Mouse (Mus musculus): ENCODE results near the gene Zcchc7. TPM values are rescaled to one million over a fixed set of nuclear protein-coding genes. Genes with fewer than 3 reads are reported as not detected.
"Not testable (repeated sequence)": the region's sequence is repeated elsewhere in the genome, so short reads cannot be mapped to it uniquely, and the experiment has no call there.

The Zcchc7 gene
- polyA plus RNA-seq, 1 experiment from 2014 or later, result 37.9 TPM

DNA sequence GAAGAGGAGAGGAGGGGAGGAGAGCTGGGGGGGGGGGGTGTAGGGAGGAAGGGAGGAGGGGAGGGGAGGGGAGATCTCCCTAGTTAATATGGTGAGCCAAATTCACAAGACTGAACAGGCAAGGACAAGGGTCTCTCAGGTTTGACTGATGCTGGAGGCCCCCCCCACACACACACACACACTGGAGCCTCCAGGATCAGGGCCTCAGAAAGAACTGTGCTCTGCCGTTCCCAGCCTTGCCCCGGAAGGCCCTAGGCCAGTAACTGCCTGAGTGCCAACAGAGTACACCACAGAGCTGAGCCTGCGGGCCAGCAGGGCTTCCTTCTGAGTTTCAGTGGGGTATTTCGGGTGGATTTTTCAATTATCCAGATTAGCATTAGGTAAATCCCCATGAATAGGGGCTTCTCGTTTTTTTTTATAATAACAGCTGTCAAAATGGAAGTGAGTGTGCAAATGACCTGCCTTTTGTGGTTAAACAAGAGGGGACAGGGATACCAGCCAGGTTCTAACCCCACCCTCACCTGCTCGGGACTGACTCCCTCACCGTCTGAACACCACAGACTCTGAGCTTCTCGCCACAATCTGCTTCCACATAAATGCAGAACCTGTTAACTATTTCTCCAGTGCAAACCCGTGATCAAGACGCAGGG lies 188.9 kb downstream of the Zcchc7 start:
- Histone ChIP-seq H3K36me3 (no peaks in the 10 kb centered on the region), H3K9ac (replicated peaks) (no peak overlapping the region), H3K9me3 (replicated peaks) (no peaks in the 10 kb centered on the region), H3K4me1 (no peaks in the 10 kb centered on the region), H3K27ac (replicated peaks) (no peak overlapping the region), H3K4me3 (replicated peaks) (no peak overlapping the region), H3K27me3 (replicated peaks) (no peaks in the 10 kb centered on the region), H3K4me2 (no peak overlapping the region)
- ATAC-seq (ENCODE audit: low FRiP score), result no peak
- 86% methylated on average over 10 of the region's 10 CpGs for WGBS

- not testable (repeated sequence) for H3K9ac ChIP-seq (replicated peaks); H3K36me3 ChIP-seq; H3K9me3 ChIP-seq (replicated peaks); H3K27me3 ChIP-seq (replicated peaks); H3K4me1 ChIP-seq; H3K27ac ChIP-seq (replicated peaks); H3K4me3 ChIP-seq (replicated peaks); H3K4me2 ChIP-seq; ATAC-seq (ENCODE audit: low FRiP score)
- WGBS, result 91% methylated on average over 2 of the region's 2 CpGs
Observed at GRCm38 (mm10) chr4:44946126-44946525, 190.4 kb downstream of the Zcchc7 start.

- no peak overlapping the region for H3K27ac ChIP-seq (replicated peaks)
- no peaks in the 10 kb centered on the region for H3K36me3 ChIP-seq
- no peaks in the 10 kb centered on the region for H3K4me1 ChIP-seq
- WGBS, result 94% methylated on average over 5 of the region's 5 CpGs
- no peaks in the 10 kb centered on the region for H3K27me3 ChIP-seq (replicated peaks)
- no peaks in the 10 kb centered on the region for H3K9me3 ChIP-seq (replicated peaks)
- no peak overlapping the region for H3K4me3 ChIP-seq (replicated peaks)
- no peak overlapping the region for H3K9ac ChIP-seq (replicated peaks)
- ATAC-seq (ENCODE audit: low FRiP score), result no peak
- H3K4me2 ChIP-seq, result no peak overlapping the region
Observed at GRCm38 (mm10) chr4:44947464-44947863, 191.8 kb downstream of the Zcchc7 start.

DNA sequence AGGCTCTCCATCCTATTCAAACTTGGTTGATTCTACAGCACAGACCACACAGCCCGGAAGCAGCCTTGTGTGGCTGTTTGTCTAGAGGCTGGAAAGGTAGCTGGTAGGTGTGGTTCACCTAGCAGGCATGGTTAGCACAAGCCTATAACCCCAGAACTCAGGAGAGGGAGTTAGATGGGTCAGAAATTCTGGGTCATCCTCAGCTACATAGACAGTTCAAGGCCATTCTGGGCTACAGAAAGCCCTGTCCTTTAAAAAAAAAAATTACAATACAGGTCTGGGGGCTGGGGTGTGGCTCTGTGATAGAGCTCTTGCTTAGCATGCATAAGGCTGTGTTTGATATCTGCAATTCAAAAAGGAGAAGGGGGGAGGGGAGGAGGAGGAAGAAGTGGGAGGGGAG lies 192.6 kb downstream of the Zcchc7 start:
- Histone ChIP-seq H3K27ac (replicated peaks) (no peak overlapping the region), H3K9me3 (replicated peaks) (no peaks in the 10 kb centered on the region), H3K9ac (replicated peaks) (no peak overlapping the region), H3K27me3 (replicated peaks) (no peaks in the 10 kb centered on the region), H3K36me3 (no peaks in the 10 kb centered on the region), H3K4me2 (no peak overlapping the region), H3K4me1 (no peaks in the 10 kb centered on the region), H3K4me3 (replicated peaks) (no peak overlapping the region)
- ATAC-seq (ENCODE audit: low FRiP score), result no peak
- WGBS, result 89% methylated on average over 1 of the region's 1 CpGs

DNA sequence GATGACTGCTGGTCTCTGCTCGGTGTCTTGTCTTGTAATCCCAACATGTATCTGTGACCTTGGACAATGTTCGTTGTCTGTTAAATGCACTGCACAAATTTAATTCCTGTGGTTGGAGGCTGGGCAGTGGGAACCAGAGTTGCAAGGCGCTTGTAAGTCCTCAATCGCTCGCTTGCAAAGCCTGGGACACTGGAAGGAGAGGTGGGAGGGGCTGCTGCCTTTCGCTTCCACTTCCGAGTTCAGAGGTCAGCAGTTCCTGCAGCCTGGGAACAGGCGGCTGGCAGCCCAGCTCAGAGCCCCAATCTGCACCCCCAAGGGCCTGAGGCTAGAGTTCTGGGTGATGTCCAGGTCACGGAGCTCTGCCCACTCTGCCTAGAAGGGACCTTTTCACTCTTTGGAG lies 197.4 kb downstream of the Zcchc7 start:
- Histone ChIP-seq H3K9me3 (replicated peaks) (no peaks in the 10 kb centered on the region), H3K9ac (replicated peaks) (no peak overlapping the region), H3K27ac (replicated peaks) (no peak overlapping the region), H3K27me3 (replicated peaks) (no peaks in the 10 kb centered on the region), H3K4me2 (no peak overlapping the region), H3K4me3 (replicated peaks) (no peak overlapping the region), H3K4me1 (no peaks in the 10 kb centered on the region), H3K36me3 (no peaks in the 10 kb centered on the region)
- ATAC-seq (ENCODE audit: low FRiP score), result no peak
- WGBS, result 82% methylated on average over 9 of the region's 9 CpGs

- Histone ChIP-seq H3K4me2 (no peak overlapping the region), H3K9ac (replicated peaks) (no peak overlapping the region), H3K4me1 (no peaks in the 10 kb centered on the region), H3K9me3 (replicated peaks) (no peaks in the 10 kb centered on the region), H3K27ac (replicated peaks) (no peak overlapping the region), H3K27me3 (replicated peaks) (no peaks in the 10 kb centered on the region), H3K4me3 (replicated peaks) (no peak overlapping the region), H3K36me3 (no peaks in the 10 kb centered on the region)
- ATAC-seq (ENCODE audit: low FRiP score), result no peak
- WGBS, result 95% methylated on average over 9 of the region's 9 CpGs
Observed at GRCm38 (mm10) chr4:44958776-44959175, 203.1 kb downstream of the Zcchc7 start.

GRCm38 (mm10) chr4:44959220-44959619 lies 203.5 kb downstream of the Zcchc7 start:
- H3K36me3 ChIP-seq, result no peaks in the 10 kb centered on the region
- no peak for ATAC-seq (ENCODE audit: low FRiP score)
- no peaks in the 10 kb centered on the region for H3K27me3 ChIP-seq (replicated peaks)
- H3K27ac ChIP-seq (replicated peaks), result no peak overlapping the region
- no peaks in the 10 kb centered on the region for H3K9me3 ChIP-seq (replicated peaks)
- WGBS, result 96% methylated on average over 13 of the region's 13 CpGs
- no peak overlapping the region for H3K4me2 ChIP-seq
- H3K4me1 ChIP-seq, result no peaks in the 10 kb centered on the region
- no peak overlapping the region for H3K4me3 ChIP-seq (replicated peaks)
- no peak overlapping the region for H3K9ac ChIP-seq (replicated peaks)

DNA sequence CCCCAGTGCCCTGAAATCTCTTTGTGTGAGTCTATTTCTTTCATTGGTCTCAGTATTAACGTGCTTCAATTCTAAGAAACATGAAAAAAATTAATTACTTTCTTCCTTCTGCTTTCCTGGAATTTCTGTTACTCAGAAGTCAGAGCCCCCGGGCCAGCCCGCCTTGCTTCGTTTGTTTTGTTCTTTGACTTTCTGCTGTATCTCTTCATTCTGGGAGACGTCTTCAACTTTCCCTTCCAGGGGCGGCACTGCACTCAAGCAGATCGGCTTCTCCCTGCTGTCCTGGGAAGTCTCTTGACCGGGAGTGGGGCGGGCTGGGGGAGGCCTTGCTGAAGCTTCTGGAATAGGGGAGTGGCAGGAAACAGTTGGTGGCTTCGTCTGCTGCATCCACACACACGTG lies 207.5 kb downstream of the Zcchc7 start:
- H3K36me3 ChIP-seq, result no peaks in the 10 kb centered on the region
- WGBS, result 85% methylated on average over 11 of the region's 11 CpGs
- H3K4me1 ChIP-seq, result no peaks in the 10 kb centered on the region
- no peaks in the 10 kb centered on the region for H3K27me3 ChIP-seq (replicated peaks)
- no peak for ATAC-seq (ENCODE audit: low FRiP score)
- no peak overlapping the region for H3K4me2 ChIP-seq
- H3K9ac ChIP-seq (replicated peaks), result no peak overlapping the region
- H3K27ac ChIP-seq (replicated peaks), result no peak overlapping the region
- H3K9me3 ChIP-seq (replicated peaks), result no peaks in the 10 kb centered on the region
- no peak overlapping the region for H3K4me3 ChIP-seq (replicated peaks)

- ATAC-seq (ENCODE audit: low FRiP score), result no peak
- H3K36me3 ChIP-seq, result no peaks in the 10 kb centered on the region
- H3K9ac ChIP-seq (replicated peaks), result no peak overlapping the region
Observed at GRCm38 (mm10) chr4:44965175-44965574, 209.5 kb downstream of the Zcchc7 start.

GRCm38 (mm10) chr4:44965736-44966135 lies 210.1 kb downstream of the Zcchc7 start:
- 96% methylated on average over 3 of the region's 3 CpGs for WGBS
- no peaks in the 10 kb centered on the region for H3K36me3 ChIP-seq
- H3K9me3 ChIP-seq (replicated peaks), result no peaks in the 10 kb centered on the region
- H3K27me3 ChIP-seq (replicated peaks), result no peaks in the 10 kb centered on the region
- H3K4me1 ChIP-seq, result no peaks in the 10 kb centered on the region
- no peak overlapping the region for H3K4me3 ChIP-seq (replicated peaks)
- no peak overlapping the region for H3K9ac ChIP-seq (replicated peaks)
- no peak for ATAC-seq (ENCODE audit: low FRiP score)
- H3K27ac ChIP-seq (replicated peaks), result no peak overlapping the region
- H3K4me2 ChIP-seq, result no peak overlapping the region

More at GRCm38 (mm10) chr4:44965175-44965574, 209.5 kb downstream of the Zcchc7 start:
- no peak overlapping the region for H3K4me3 ChIP-seq (replicated peaks)
- H3K9me3 ChIP-seq (replicated peaks), result no peaks in the 10 kb centered on the region
- no peak overlapping the region for H3K27ac ChIP-seq (replicated peaks)
- no peak overlapping the region for H3K4me2 ChIP-seq
- WGBS, result 94% methylated on average over 2 of the region's 2 CpGs
- no peaks in the 10 kb centered on the region for H3K27me3 ChIP-seq (replicated peaks)
- no peaks in the 10 kb centered on the region for H3K4me1 ChIP-seq

DNA sequence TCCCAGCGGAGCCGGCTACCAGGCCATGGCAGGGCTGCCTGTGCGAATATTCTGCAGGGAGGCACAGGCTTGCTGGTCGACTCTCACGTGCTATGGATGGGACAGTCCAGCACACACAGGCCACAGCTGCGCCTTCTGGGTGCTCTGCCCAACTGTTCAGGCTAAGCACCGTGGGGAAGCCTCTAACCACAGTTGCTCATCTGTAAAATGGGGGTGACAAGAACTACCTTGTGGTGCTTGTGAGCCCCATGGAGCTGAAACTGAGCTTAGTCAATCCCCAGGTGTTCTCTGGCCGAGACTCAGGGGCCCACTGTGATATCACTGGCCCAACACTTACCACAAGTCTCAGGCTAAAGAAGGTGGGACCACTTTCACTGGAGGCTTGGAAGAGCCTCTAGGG lies 211.7 kb downstream of the Zcchc7 start:
- no peaks in the 10 kb centered on the region for H3K9me3 ChIP-seq (replicated peaks)
- no peak overlapping the region for H3K4me2 ChIP-seq
- ATAC-seq (ENCODE audit: low FRiP score), result no peak
- no peaks in the 10 kb centered on the region for H3K27me3 ChIP-seq (replicated peaks)
- H3K9ac ChIP-seq (replicated peaks), result no peak overlapping the region
- no peak overlapping the region for H3K4me3 ChIP-seq (replicated peaks)
- H3K27ac ChIP-seq (replicated peaks), result no peak overlapping the region
- H3K4me1 ChIP-seq, result no peaks in the 10 kb centered on the region
- 89% methylated on average over 8 of the region's 8 CpGs for WGBS
- no peaks in the 10 kb centered on the region for H3K36me3 ChIP-seq

DNA sequence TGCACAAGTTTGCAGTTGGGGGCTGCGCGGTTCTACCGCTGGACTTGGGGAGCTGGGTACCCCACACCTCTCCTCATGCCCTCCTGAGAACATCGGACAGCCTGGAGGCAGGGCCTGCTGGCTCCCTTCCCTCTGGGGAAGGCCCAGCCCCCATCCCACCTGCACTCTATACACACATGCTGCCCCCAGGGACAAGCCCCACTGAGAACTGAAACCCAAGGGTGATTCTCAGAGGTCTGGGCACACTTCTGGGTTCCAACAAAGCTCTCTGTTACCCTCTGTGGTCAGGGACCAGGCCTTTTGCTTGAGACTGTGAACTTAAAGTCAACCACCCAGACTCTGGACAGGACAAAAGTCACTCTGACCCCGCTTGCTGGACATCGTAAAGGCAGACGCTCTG lies 214.4 kb downstream of the Zcchc7 start:
- Histone ChIP-seq H3K27ac (replicated peaks) (no peak overlapping the region), H3K27me3 (replicated peaks) (no peaks in the 10 kb centered on the region), H3K4me1 (peaks cover 5% of the 10 kb centered on the region), H3K36me3 (no peaks in the 10 kb centered on the region), H3K4me2 (no peak overlapping the region), H3K9me3 (replicated peaks) (no peaks in the 10 kb centered on the region), H3K4me3 (replicated peaks) (no peak overlapping the region), H3K9ac (replicated peaks) (no peak overlapping the region)
- ATAC-seq (ENCODE audit: low FRiP score), result no peak
- 88% methylated on average over 7 of the region's 7 CpGs for WGBS
